Mouse (Mus musculus): ENCODE data around the gene Bsn.
"Not testable (repeated sequence)": the region's sequence is repeated elsewhere in the genome, so short reads cannot be mapped to it uniquely, and the experiment has no call there.

Gene Bsn

GRCm38 (mm10) chr9:108196920-108197677, 6.9 kb upstream of the Bsn start:
- no peak for DNase-seq (ENCODE audit: low read depth, low spot score)

DNA sequence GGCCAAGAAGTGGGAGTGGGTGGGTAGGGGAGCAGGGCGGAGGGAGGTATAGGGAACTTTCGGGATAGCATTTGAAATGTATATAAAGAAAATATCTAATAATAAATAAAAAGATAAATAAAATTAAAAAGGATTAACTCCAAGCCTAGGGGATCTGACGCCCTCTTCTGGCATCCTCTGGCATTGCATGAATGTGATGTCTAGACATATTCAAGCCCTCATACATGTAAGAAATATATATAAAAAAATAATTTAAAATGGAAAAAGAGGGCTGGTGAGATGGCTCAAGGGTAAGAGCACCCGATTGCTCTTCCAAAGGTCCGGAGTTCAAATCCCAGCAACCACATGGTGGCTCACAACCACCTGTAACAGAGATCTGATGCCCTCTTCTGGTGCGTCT, 6.0 kb upstream of the Bsn start:
- not testable (repeated sequence) for DNase-seq (ENCODE audit: low read depth, low spot score)

DNA sequence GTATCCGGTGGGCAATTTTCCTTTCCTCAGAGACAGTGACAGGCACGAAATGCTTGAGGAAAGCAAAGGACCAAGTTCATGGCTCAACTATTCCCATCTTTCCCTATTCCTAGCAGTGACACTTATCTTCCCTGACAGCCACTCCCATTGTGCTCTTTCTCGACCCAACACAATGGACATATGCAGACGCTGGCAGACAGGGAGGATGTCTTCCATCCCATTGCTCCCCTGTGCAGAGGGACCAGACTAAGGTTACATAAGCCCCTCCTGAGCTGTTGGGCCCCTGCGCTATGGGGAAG, 747 bp downstream of the Bsn start:
- no peak for DNase-seq (ENCODE audit: low read depth, low spot score)

DNA sequence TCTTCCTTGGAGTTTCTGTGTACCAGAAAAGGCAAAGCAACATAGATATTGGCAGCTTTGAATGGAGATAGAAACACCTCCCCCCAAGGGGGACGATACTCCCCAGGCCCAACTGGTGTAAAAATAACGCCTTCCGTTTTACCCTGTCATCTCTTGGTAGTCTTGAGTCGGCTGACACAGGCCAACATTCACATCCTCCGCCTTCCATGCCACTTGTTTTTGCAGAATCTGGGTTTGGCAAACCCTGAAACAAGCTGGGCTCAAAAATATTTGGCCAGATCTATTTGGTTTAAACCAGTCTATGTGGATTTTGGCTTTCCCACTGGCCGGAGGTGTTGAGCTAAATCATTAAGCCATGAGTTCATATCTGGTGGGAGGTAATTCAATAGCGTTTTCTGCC, 1.2 kb downstream of the Bsn start:
- DNase-seq (ENCODE audit: low read depth, low spot score) = no peak

DNA sequence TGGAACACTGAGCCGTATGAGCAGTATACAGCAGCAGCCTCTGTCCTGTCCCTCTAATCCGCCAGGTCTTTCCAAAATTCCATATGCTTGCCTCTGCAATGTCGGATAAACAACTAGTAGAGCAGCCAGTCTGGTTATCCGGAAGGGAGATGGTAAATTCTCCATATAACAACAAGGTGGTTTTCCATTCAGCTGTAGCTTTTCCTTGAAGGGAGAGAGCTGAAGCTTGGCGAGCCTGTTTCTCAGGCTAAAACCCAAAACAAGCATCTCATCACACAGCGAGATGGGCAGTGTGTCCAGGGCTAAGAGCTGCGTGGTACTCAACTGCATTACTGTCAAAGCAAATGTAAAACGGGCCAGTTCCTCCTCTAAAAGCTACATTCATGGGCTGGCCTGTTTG, 1.7 kb downstream of the Bsn start:
- DNase-seq (ENCODE audit: low read depth, low spot score) = no peak

GRCm38 (mm10) chr9:108187616-108188015, 2.6 kb downstream of the Bsn start:
- no peak for DNase-seq (ENCODE audit: low read depth, low spot score)

- DNase-seq (ENCODE audit: low read depth, low spot score) = no peak
Observed at GRCm38 (mm10) chr9:108185786-108186185, 4.4 kb downstream of the Bsn start.

DNA sequence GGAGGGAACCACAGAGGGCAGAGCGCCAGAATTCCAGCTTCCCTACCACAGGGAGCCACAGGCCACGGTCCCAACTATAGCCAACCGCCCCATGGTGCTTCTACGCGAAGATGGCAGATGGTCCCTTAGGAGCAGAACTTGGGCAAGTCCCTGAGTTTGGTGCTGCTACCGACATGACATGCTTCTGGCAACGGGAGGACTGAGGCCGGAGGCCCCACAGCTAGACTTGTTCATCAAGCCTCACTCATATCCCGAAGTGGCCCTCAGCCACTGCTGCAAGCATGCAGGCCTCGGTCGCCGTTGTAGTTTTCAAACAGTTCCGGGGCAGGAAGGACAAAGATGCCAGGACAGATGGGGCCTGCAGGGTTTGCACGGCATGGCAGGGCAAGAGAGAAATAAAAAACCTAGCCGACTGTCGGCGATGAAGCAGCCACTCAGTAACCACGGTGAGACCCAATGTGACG, 6.6 kb downstream of the Bsn start:
- DNase-seq (ENCODE audit: low read depth, low spot score) = no peak

DNA sequence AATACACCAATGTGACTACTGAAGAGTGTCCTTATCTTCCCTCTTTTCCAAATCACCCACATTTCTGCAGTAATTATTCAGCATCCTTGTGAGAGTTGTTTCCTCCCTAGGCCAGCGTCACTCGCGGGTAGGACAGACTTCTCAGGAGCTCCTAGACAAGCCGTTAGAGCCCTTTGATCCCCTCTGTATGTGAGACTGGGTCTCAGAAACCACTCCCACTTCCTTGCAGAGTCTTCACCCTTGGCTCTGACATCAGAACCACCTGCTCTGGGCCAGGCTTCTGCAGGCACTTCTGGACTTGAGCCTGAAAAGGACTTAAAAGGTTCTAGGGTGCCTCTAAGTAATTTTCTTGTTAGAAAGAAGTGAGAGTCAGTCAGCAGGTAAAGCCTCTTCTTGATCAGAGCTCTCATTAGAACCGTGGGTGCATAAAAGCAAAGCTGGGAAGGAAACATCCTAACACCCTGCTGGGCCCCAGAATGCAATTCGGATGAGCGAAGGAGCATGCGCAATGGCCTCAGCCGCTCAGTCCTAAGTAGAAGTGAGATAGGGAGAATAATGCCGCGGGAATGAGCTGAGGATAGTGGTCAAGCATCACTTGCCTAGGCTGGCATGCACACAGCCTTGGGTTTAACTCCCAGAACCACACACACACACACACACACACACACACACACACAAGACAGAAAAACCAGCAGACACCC, 7.2 kb downstream of the Bsn start:
- DNase-seq (ENCODE audit: low read depth, low spot score) = no peak

DNA sequence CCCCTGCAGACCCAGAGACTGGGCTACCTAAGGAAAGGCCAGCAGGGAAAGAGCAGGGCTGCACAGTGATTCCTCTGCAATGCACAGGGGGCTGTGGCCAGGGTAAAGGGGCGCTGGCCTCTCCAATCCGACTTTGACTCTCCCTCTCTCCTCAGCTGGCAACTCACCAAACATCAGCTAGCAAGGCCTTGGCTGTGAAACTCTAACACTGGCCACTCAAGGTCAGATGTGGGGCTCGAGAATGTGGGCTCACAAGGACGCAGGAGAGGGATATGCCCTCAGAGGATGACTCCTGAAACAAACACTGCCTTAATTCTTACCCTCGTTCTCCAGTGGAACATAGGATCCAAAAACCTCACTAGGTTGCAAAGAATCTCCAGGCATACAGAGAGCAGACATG, 11.8 kb downstream of the Bsn start:
- no peak for DNase-seq (ENCODE audit: low read depth, low spot score)

DNA sequence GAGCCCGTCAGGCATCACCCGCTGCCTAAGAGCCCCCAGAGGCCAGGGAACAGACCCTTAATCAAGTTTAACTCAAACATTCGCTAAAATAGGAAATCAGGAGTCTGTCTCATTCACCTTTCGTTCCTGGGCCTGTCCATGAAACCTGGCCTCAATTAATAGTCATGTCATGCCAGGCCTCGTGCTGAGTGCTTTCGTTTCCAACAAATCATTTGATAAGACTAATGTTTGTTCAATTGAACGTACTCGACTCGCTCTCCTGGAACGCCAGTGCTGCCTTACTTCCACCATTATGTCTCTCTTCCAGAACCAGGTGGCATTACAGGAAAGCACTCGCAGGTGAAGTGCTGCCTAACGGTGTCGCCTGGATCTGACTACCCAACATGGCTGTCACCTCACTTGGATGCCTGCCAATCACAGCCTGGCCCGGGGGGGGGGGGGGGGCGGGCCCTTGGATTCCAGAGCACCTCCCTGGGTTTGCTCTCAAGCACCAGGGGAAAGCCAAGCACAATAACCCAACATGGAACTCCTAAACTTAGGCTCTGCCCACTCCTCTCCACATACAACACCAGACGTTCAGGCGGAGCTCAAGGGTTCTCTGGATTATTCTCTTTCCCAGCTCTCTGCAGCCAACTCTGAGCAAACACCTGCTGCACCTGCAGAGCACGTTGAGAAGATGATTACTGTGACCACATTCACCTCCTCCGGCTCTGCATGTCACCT, 14.9 kb downstream of the Bsn start:
- DNase-seq (ENCODE audit: low read depth, low spot score) = no peak

DNA sequence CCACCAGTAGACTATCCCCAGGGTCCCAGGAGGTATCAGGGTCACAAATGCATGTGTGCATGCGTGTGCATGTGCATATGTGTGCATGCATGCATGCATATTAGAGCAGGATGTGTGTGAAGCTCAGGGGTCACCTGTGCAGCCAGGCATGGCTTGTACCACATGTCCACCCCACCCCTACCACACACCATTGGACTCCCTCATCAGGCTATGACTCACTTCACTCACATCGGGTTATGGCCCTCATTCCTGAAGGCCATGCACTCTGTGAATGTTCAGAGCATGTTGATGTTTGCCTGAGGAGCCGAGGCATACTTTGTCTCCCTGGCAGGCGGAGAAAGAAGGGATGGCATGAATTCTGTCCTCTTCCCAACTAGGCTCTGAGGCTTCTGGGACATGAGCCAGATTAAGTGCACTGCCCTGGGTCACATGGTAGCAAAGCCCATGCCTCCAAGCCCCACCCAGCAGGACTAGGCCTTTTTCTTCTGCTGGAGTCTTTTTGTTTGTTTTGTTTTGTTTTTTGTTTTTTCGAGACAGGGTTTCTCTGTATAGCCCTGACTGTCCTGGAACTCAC, 17.3 kb downstream of the Bsn start:
- no peak for DNase-seq (ENCODE audit: low read depth, low spot score)

DNA sequence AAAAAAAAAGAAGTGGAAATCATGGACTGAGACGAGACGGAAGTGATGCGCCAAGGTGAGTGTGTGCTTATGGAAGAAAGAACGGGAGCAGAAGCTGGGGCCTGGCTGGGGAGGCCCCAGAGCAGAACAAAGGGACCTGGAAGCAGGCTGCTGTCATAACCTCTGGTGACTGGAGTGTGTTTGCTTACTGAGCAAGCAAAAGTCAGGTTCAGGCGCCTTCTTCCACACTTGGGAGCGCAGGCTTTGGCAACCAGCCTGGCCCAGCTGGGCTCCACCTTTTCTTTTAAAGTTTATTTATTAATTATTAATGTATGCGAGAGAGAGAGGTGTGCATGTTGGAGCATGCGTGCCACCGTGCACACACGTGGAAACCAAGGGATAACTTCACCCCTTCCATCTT, 20.4 kb downstream of the Bsn start:
- DNase-seq (ENCODE audit: low read depth, low spot score) = no peak

- no peak for DNase-seq (ENCODE audit: low read depth, low spot score)
Observed at GRCm38 (mm10) chr9:108165143-108165542, 25.0 kb downstream of the Bsn start.

- DNase-seq (ENCODE audit: low read depth, low spot score) = no peak
Observed at GRCm38 (mm10) chr9:108163646-108164284, 26.4 kb downstream of the Bsn start.

DNA sequence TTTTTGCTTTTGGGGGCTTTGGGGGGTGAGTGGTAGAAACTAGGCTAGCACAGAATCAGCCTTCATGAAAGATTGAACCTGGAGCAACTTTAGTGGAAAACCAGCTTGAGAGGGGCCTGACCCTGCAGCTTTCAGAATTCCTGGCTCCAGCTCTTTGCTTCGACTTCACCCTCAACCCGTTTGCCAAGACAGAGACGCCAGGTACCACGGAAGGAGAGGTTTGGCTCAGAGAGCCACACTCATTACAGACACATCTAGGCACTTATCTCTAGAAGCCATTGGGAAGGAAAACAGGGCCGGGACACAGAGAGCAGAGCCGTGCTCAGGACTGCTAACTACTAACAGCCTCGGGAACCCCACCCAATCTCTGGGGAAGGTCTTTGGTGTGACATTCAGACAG, 32.3 kb downstream of the Bsn start:
- DNase-seq (ENCODE audit: low read depth, low spot score) = no peak

GRCm38 (mm10) chr9:108157451-108157850, 32.7 kb downstream of the Bsn start:
- DNase-seq (ENCODE audit: low read depth, low spot score) = no peak

DNA sequence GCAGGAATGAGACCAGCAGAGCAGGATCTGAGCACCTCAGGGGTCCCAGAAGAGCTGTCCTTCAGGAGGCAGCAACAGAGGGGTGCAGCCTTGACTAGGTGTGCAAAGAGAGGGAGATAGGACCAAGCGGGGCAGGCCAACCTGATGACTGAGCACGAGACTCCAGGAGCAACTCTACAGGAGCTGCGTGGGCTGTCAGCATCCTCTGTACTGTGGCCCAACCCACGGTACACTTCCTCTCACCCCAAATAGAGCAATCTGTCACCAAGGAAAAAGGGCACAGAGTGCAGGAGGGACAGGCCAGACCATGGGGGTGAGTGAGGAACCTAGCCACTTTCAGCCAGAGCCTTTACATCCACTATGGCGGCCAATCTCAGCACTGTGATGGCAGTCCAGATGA, 33.4 kb downstream of the Bsn start:
- no peak for DNase-seq (ENCODE audit: low read depth, low spot score)

GRCm38 (mm10) chr9:108154814-108155213, 35.4 kb downstream of the Bsn start:
- DNase-seq (ENCODE audit: low read depth, low spot score) = no peak

GRCm38 (mm10) chr9:108153516-108154448, 36.4 kb downstream of the Bsn start:
- no peak for DNase-seq (ENCODE audit: low read depth, low spot score)

DNA sequence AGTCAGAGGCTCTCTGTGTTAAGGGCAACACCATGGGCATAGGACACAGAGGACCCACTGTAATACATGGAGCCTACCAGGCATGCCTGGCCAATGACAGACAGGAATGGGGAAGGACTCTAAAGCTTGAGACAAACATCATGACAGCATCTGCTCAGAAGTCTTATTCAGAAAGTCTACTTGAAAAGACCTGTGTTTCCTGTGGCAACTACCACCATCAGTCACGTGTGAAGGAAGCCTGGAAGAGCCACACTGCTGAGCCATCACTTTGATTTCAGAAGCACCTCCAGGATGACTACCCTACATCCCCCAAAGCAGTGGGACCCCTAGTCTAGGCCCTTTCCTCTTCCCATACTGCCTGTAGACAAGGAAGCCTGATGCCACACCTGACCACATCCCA, 39.7 kb downstream of the Bsn start:
- DNase-seq (ENCODE audit: low read depth, low spot score) = no peak

Measured in retina, postnatal 7 days (tissue).